Mouse (Mus musculus): ENCODE results near the gene Serpinb6b.
A peak's percentile ranks its signal among the peaks of the same experiment; 100 is the strongest.

Gene Serpinb6b

DNA sequence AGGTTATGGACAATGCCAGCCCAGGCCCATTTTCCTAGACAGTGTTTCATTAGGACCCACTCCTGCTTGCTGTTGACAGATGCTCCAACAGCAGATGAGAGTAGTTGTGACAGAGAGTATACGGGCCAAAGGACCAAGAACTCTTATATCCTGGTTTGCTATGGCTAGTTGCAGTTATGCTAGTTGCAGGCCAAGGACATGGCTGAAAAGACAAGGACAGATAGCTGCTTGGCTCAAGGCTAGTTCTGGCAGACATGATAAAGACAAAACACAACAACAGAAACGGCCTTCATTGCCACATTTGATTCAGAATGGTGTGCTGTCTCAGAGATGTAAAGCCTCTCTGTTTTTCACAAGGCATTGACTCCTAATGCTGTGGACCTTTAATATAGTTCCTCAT is 10.7 kb downstream of the Serpinb6b start:
- no peak for DNase-seq

GRCm38 (mm10) chr13:32982556-32983042 is 17.6 kb downstream of the Serpinb6b start:
- no peak for DNase-seq

- no peak for DNase-seq
Measured at GRCm38 (mm10) chr13:32986256-32986655, 21.2 kb downstream of the Serpinb6b start.

GRCm38 (mm10) chr13:32993152-32993893 is 28.3 kb downstream of the Serpinb6b start:
- peak; percentile 21 to 41 for DNase-seq

- DNase-seq: no peak
Measured at GRCm38 (mm10) chr13:32993894-32994242, 28.9 kb downstream of the Serpinb6b start.

- no peak for DNase-seq
Measured at GRCm38 (mm10) chr13:32995051-32995450, 30.0 kb downstream of the Serpinb6b start.

DNA sequence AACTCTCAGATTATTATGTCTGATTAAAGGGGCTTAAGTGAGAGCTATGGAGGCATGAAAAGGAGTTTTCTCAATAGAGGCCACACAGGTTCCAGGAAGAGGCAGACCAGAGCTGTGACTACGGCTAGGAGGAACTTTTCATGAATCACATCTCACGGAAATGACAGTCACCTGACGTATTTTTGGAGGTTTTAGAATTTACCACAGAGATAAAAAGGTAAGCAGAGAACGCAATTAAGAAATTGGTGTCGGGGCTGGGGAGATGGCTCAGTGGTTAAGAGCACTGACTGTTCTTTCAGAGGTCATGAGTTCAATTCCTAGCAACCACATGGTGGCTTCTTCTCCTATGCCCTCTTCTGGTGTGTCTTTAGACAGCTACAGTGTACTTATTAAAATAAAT is 36.3 kb downstream of the Serpinb6b start:
- DNase-seq: no peak

- DNase-seq: no peak
Measured at GRCm38 (mm10) chr13:33002950-33003349, 37.9 kb downstream of the Serpinb6b start, which contains the start of gene Serpinb9. Serpinb9 (plus strand) TSS chr13:33003250.

- DNase-seq: no peak
Measured at GRCm38 (mm10) chr13:33003523-33004413, 38.8 kb downstream of the Serpinb6b start.

DNA sequence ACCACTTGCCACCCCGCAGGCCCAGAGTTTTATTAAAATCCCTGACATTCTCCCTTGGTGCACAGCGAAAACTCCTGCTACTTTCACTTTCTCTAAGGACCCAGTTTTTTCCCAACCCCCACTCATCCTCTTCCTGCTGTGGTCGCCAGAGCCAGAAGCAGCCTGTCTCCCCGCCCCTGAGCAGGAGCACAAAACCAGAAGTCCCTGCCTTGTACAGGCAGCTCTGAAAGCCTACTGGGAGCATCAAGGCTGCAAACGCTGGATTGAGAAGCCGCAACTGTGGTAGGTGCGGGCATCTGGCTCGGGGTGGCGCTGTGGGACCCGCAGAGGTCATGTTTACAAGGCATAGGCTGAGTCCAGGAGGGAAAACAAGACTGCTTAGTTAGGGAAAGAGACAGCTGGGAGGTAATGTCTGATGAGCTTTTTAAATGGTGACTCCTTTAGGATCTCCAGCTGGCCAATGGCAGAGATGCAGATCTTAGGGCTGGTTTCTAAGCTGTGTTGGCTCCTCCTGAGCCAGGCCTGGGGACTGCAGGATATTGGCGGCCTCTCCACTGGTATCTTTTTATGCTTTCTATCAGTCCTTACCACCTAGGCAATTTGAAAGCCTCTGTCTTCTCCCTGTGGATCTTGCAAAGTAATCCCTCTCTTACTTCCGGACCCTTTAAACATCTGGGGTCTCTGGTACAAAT is 39.6 kb downstream of the Serpinb6b start:
- peak; percentile 89 to 91 for DNase-seq

DNA sequence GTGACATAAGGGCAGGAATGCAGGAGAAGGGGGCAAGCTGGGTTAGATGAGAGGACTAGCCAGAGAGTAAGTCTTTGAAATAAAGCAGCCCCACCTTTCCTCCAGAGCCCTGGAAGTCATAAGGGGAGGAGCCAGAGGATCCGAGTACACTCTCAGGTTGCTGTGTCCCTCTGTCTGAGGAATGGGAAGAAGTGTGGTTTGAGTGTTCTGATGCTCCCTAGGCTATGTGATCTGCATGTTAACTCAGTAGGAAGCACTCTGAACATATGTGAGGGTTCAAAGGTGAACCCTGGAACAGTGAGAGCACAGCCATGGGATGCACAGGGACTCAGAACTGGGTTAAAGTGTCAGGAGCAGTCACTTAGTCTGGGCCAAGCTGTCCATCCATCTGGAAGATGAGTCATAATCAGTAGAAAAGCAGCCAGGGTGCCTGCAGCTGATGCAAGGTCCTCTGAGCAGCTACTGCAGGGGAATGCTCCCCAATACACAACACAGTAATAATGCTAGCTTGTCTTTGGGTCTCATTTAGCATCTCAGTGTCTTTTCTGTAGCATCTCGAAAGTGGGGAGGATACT is 40.6 kb downstream of the Serpinb6b start:
- no peak for DNase-seq

GRCm38 (mm10) chr13:33006555-33006954 is 41.5 kb downstream of the Serpinb6b start:
- no peak for DNase-seq

- no peak for DNase-seq
Measured at GRCm38 (mm10) chr13:33012395-33012794, 47.4 kb downstream of the Serpinb6b start.

GRCm38 (mm10) chr13:33013271-33013670 is 48.3 kb downstream of the Serpinb6b start:
- no peak for DNase-seq

- DNase-seq: no peak
Measured at GRCm38 (mm10) chr13:33022371-33022770, 57.4 kb downstream of the Serpinb6b start.

- no peak for DNase-seq
Measured at GRCm38 (mm10) chr13:33026427-33027057, 61.5 kb downstream of the Serpinb6b start.

DNA sequence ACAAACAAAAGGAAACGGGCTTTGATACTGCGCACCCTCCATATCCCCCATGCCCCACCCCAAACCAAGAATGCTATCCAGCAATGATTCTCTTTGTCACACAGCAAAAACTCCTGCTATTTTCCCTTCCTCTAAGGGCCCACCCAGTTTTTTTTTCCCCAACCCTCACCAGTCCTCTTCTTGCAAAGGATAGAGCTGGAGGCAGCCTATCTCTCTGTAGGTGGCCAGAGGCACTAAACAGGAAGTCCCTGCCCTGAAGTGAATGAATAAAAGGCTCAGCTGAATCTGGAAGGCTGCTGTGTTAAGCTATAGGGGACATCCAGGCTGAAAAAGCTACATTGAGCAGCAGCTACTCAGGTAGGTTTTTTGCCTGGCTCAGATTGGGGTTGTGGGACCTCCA is 62.2 kb downstream of the Serpinb6b start, which contains the start of gene Serpinb9b:
Gene Serpinb9b, plus strand, starts transcription at position 173 of the 400 bp plus-strand sequence.
- no peak for DNase-seq

DNA sequence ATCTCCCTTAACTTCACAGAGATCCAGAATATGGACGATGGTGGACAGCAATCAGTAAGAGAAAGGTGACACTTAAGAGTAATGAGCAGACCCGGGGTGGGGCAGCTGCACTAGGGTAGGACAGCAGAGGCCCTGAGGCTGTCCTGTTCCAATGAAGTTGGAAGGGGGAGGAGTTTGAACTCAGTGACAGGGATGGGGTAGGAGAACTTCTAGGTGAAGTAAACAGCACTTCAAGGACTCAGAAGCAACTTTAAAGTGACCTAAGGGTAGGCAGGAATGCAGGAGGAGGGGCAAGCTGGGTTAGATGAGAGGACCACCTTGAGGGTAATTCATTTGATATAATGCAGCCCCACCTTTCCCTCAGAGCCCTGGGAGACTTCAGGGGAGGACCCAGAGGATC is 63.1 kb downstream of the Serpinb6b start:
- DNase-seq: no peak

DNA sequence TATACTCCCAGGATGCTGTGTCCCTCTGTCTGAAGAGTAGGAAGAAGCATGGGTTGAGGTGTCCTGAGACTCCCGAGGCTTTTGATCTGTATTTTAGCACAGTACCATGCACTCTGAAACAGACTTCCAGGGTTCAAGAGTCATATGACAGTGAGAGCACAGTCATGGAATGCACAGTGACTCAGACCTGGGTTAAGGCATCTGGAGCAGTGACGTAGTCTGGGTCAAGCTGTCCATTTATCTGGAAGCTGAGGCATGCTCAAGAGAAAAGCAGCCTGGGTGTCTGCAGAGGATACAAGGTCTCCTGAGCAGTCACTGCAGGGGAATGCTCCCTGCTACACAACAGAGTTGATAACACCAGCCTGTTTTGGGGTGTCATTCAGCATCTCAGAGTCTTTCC is 63.5 kb downstream of the Serpinb6b start:
- DNase-seq: no peak

Data from kidney, postnatal 25 days (tissue).